Mouse (Mus musculus): Measurements from ENCODE around the gene Serpina6.
A peak's percentile ranks its signal among the peaks of the same experiment; 100 is the strongest.

Serpina6 gene

DNA sequence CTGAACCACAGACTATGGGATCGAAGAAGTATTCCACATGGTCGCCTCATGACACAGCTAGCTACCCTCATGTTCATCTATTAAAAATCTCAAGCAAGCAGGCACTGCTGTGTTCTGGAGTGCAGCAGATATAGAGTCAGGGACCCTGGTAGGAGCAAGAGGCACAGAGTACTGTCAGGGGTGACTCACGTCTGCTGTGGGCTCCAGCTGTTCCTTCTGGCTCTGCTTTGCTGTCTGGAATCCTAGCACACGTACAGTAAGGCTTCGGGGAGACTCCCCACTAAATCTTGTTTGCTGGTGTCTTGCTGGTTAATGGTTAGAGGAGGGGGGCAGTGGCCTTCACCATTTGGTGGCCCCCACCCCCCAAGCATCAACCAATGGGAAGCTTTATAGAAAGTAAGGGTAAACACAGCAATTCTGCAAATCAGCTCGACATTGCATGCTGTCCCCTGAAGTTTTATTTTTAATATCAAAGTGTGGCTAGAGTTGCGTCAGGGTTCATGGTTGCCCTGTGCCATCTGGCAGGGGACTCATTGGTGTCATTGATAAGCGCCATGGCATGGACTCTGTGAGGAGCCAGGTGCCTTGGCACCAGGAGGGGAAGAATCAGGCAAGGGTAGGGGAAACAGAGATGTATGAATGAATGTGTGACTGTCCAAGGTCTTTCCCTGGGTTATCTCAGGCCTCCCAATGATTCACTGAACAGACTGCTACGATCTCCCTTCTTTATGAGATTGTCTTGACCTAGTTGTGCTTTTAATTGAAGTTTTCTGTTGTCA is at the start of gene Serpina6:
TSS of gene Serpina6 (minus strand) at position 365 of the 779 bp plus-strand sequence.
- TF ChIP-seq GATA4 (IDR thresholded peaks at IDR 0.05; ENCODE audit: insufficient replicate concordance, low read length): peak; percentile 86; the same call in 1 of the 2 replicates

DNA sequence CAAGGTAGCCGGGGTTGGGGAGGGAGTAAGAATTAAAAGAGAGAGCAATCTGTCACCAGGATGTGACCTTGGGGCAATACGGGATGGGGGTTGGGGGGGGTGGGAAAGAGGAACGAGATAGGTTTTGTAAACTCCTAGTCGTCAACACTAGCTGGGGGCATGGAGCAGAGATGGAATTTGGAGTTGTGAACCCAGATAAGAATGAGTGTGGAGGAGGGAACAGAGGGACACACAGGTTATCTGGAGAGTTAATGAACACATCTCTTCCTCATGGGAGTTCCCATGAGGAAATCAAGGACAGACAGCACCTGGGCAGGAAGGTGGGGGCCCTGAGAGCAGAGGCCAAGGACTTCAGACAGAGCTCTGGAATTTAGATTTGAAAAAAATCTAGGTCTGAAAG is 49.1 kb upstream of the Serpina6 start:
- peak; percentile 25; the same call in 1 of the 2 replicates for TF ChIP-seq GATA4 (IDR thresholded peaks at IDR 0.05; ENCODE audit: insufficient replicate concordance, low read length)

- TF ChIP-seq GATA4 (IDR thresholded peaks at IDR 0.05; ENCODE audit: insufficient replicate concordance, low read length): no peak
Measured at GRCm38 (mm10) chr12:103705547-103705946, 48.5 kb upstream of the Serpina6 start.

DNA sequence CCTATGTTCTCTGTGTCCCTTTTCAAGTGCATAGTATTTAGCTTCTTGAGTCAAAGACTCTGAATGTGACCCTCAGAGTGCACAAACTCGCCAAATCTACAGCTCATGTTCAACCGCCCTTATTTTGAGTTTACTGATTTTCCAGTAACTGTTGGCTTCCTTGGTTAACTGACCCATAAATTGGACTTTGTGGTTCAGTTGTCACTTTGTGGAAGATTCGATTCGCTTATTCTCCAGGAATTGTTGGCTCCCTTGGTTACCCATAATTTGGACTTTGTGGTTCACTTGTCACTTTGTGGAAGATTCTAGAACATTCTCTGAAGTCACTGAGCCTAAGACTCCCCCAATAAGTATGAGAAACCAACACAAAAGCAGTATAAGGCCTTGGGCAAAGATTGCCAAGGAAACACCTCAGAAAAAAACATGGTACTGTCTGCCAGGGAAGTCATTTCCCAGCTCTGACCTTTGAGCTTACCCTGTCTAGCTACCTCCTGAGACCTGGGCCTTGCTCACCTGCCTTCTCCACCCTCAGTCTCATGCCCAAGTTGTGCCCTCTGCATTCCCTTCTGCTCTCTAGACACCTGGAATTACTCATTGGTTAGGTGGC is 43.2 kb upstream of the Serpina6 start:
- no peak for TF ChIP-seq GATA4 (IDR thresholded peaks at IDR 0.05; ENCODE audit: insufficient replicate concordance, low read length)

GRCm38 (mm10) chr12:103695429-103695828 is 38.4 kb upstream of the Serpina6 start, which contains the start of gene Serpina1f:
Serpina1f (minus strand) TSS chr12:103695529.
- TF ChIP-seq GATA4 (IDR thresholded peaks at IDR 0.05; ENCODE audit: insufficient replicate concordance, low read length): no peak

DNA sequence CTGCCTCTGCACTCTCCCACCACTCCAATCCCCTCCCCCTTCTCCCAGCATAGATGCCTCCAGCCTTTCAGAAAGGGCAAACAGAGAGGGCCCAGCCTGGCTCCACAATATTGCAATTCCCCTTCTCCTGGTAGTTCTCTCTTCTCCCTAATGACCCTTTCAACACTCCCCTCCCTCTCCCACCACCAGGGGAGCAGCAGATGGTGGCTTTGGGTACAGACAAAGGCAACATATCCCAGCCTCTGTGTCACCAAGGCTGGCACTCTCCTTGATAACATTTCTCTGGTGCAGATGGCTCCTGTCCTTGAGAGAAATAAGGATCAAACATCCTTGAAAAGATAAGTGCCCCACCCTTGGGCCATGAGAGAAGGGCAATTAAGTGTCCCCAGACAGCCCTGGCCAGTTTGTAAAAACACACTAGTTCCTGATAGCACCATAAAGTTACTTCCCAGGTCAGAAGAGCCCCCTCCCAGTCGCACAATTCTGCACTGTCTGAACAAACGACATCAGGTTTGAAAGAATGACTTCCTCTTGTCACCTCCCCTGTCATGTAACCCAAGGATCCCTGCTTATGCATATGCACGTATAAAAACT is 31.3 kb upstream of the Serpina6 start:
- TF ChIP-seq GATA4 (IDR thresholded peaks at IDR 0.05; ENCODE audit: insufficient replicate concordance, low read length): no peak

GRCm38 (mm10) chr12:103687021-103687420 is 30.0 kb upstream of the Serpina6 start:
- no peak for TF ChIP-seq GATA4 (IDR thresholded peaks at IDR 0.05; ENCODE audit: insufficient replicate concordance, low read length)

GRCm38 (mm10) chr12:103686050-103686449 is 29.0 kb upstream of the Serpina6 start:
- no peak for TF ChIP-seq GATA4 (IDR thresholded peaks at IDR 0.05; ENCODE audit: insufficient replicate concordance, low read length)

DNA sequence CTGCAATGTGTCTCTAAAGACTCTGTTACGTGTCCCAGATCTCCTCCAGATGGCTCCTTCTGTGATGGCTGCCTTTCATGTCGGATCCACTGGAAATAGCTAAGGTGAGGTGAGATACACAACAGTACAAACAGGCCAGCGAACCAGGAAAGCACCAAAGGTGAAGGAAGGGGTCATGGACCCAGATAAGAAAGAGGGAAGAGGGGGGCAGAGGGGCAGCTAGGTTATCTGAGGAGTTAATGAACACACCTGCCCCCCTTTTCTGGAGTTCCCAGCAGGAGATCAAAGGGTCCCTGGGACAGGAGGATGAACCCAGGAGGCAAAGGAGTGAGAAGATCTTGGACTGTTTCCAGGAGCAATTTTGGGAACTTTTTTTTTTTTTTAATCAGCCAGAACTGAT is 28.4 kb upstream of the Serpina6 start:
- no peak for TF ChIP-seq GATA4 (IDR thresholded peaks at IDR 0.05; ENCODE audit: insufficient replicate concordance, low read length)

DNA sequence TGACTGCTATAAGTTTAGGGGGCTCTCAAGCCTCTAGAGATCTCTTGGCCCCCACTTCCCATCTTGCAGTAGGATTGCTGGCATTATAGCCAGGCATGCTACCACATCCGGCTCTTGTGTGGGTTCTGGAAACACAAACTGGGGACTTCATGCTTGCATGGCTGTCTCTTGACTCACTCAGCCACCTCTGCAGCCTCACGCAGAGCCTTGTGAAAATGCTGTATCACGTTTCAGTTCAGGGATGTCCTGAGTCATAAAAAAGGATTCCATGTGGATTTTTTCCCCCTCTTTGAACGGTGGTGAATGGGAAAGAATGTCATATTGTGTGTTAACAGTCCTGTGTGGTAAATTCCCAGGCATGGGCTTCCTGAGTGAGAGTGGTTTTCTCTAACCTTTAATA is 26.8 kb upstream of the Serpina6 start:
- TF ChIP-seq GATA4 (IDR thresholded peaks at IDR 0.05; ENCODE audit: insufficient replicate concordance, low read length): no peak

GRCm38 (mm10) chr12:103681739-103682138 is 24.7 kb upstream of the Serpina6 start:
- TF ChIP-seq GATA4 (IDR thresholded peaks at IDR 0.05; ENCODE audit: insufficient replicate concordance, low read length): no peak

DNA sequence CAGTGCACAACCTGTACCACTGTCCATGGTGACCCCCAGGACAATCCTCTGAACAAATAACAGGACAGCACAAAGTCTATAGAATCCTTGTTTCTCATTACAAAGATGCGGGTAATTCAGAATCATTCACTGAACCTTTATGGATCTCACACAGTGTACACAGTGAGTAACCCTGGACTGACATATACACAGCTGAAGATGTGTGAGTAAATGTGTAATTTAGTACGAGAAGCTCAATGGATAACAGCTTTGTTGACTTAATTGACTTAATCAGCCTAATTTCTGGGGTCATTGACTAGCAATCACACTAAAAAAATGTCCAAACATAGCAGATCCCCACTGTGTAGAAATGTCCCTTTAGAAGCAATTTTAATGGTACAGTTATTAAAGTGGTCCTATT is 24.2 kb upstream of the Serpina6 start:
- TF ChIP-seq GATA4 (IDR thresholded peaks at IDR 0.05; ENCODE audit: insufficient replicate concordance, low read length): no peak

- no peak for TF ChIP-seq GATA4 (IDR thresholded peaks at IDR 0.05; ENCODE audit: insufficient replicate concordance, low read length)
Measured at GRCm38 (mm10) chr12:103676039-103676438, 19.0 kb upstream of the Serpina6 start, which contains the start of gene Serpina16. Serpina16 (minus strand) TSS chr12:103676139.

GRCm38 (mm10) chr12:103673179-103673578 is 16.2 kb upstream of the Serpina6 start:
- TF ChIP-seq GATA4 (IDR thresholded peaks at IDR 0.05; ENCODE audit: insufficient replicate concordance, low read length): no peak

- no peak for TF ChIP-seq GATA4 (IDR thresholded peaks at IDR 0.05; ENCODE audit: insufficient replicate concordance, low read length)
Measured at GRCm38 (mm10) chr12:103671483-103671882, 14.5 kb upstream of the Serpina6 start.

DNA sequence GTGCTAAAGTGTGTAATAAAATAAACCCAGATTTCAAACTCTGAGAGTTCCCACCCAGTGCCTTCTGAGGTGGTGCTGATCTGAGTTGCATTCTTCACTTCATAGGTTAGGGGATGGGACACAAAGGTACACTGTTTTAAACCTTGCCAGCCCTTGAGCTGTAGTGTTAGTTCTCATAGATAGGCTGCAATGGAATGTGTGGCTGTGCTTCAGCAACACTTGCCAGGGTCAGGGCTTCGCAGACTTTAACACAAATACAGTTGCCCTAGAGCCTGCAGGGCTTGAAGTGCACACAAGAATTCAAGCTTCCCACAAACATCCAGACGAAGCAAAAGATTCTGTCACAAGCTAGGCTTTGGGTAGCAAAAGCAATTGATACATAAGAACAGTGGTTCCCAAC is 14.0 kb upstream of the Serpina6 start:
- no peak for TF ChIP-seq GATA4 (IDR thresholded peaks at IDR 0.05; ENCODE audit: insufficient replicate concordance, low read length)

All from liver, adult (tissue).